Mouse (Mus musculus): ENCODE measurements at regions not wholly inside any gene's neighbourhood (a gene's known extent, or its start where the extent isn't known, plus 50 kb on each side); places are given as distances from the start of the nearest gene placed in this dataset.

- H3K36me3 ChIP-seq (replicated peaks): no peaks in the 10 kb centered on the region
- no peak for ATAC-seq (ENCODE audit: extremely low read depth, insufficient number of reproducible peaks, low FRiP score, poor library complexity, severe bottlenecking)
- no peak overlapping the region for H3K4me3 ChIP-seq (ENCODE audit: low read depth, low read length)
- H3K4me1 ChIP-seq (ENCODE audit: insufficient read depth, low read depth, low read length): no peaks in the 10 kb centered on the region
- no peak for DNase-seq (ENCODE audit: low spot score)
- TF ChIP-seq GATA1 (IDR thresholded peaks at IDR 0.05; ENCODE audit: borderline replicate concordance, low read length): no peak
- TF ChIP-seq GATA2 (IDR thresholded peaks at IDR 0.05; ENCODE audit: borderline replicate concordance, low read depth, low read length): no peak
- TF ChIP-seq CTCF (IDR thresholded peaks at IDR 0.05; ENCODE audit: low read depth, low read length): no peak
- TF ChIP-seq POLR2AphosphoS5 (IDR thresholded peaks at IDR 0.05; ENCODE audit: insufficient replicate concordance, low read depth, low read length): no peak
- no peak for TF ChIP-seq TAL1 (conservative IDR thresholded peaks at IDR 0.05; ENCODE audit: low read depth, low read length)
- H3K27me3 ChIP-seq (ENCODE audit: insufficient read depth, low read length): no peaks in the 10 kb centered on the region
- no peaks in the 10 kb centered on the region for H3K9me3 ChIP-seq (replicated peaks)
Measured at GRCm38 (mm10) chr8:7732726-7733125, 928.3 kb downstream of the Efnb2 start.

GRCm38 (mm10) chr8:7721880-7722279, 939.2 kb downstream of the Efnb2 start:
- Histone ChIP-seq H3K36me3 (replicated peaks) (no peaks in the 10 kb centered on the region), H3K27me3 (ENCODE audit: insufficient read depth, low read length) (no peaks in the 10 kb centered on the region), H3K9me3 (replicated peaks) (no peaks in the 10 kb centered on the region), H3K4me3 (ENCODE audit: low read depth, low read length) (no peak overlapping the region), H3K4me1 (ENCODE audit: insufficient read depth, low read depth, low read length) (no peaks in the 10 kb centered on the region)
- ATAC-seq (ENCODE audit: extremely low read depth, insufficient number of reproducible peaks, low FRiP score, poor library complexity, severe bottlenecking) (no peak), DNase-seq (ENCODE audit: low spot score) (no peak)
- TF ChIP-seq CTCF (IDR thresholded peaks at IDR 0.05; ENCODE audit: low read depth, low read length): no peak
- TF ChIP-seq TAL1 (conservative IDR thresholded peaks at IDR 0.05; ENCODE audit: low read depth, low read length): no peak
- TF ChIP-seq POLR2AphosphoS5 (IDR thresholded peaks at IDR 0.05; ENCODE audit: insufficient replicate concordance, low read depth, low read length): no peak
- TF ChIP-seq GATA2 (IDR thresholded peaks at IDR 0.05; ENCODE audit: borderline replicate concordance, low read depth, low read length): no peak
- no peak for TF ChIP-seq GATA1 (IDR thresholded peaks at IDR 0.05; ENCODE audit: borderline replicate concordance, low read length)

DNA sequence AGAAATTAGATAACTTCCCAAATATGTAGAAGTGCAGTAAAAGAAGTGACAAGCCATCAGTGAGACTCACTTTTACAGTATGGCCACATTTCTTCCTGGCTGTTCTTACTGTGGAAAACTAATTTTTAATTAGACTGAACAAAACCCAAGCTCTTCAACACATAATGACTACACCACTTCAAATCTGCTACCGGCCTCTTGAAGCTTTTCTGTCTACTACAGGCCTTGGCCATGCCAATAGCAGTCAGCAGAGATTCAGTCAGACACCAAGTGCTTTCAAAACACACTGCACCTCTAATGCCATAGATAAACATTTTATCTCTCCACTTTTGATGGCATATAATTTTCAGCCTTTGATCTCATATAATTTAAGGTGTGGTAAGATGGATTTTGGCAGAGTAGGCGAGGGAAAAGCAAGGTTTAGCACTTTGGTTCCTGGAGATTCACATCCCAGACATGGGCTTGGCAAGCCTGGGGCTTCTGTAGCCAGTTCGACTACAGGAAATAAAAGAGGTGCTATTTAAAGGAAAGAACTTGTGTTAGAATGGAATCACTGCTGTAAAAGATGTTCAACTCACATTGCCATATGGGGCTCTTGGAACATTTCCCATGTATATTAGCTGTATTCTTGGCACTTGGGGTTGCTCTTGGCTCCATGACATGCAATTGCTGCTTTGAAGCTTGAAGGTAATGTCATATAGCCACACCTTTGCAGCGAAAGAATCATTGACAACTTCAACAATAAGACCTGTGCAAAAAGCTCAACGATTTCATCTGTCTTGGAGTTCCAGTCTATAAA, 941.9 kb downstream of the Efnb2 start:
- Histone ChIP-seq H3K27me3 (ENCODE audit: insufficient read depth, low read length) (no peaks in the 10 kb centered on the region), H3K9me3 (replicated peaks) (no peaks in the 10 kb centered on the region), H3K36me3 (replicated peaks) (no peaks in the 10 kb centered on the region), H3K4me3 (ENCODE audit: low read depth, low read length) (no peak overlapping the region), H3K4me1 (ENCODE audit: insufficient read depth, low read depth, low read length) (no peaks in the 10 kb centered on the region)
- ATAC-seq (ENCODE audit: extremely low read depth, insufficient number of reproducible peaks, low FRiP score, poor library complexity, severe bottlenecking) (no peak), DNase-seq (ENCODE audit: low spot score) (no peak)
- TF ChIP-seq CTCF (IDR thresholded peaks at IDR 0.05; ENCODE audit: low read depth, low read length): no peak
- TF ChIP-seq GATA1 (IDR thresholded peaks at IDR 0.05; ENCODE audit: borderline replicate concordance, low read length): no peak
- no peak for TF ChIP-seq TAL1 (conservative IDR thresholded peaks at IDR 0.05; ENCODE audit: low read depth, low read length)
- TF ChIP-seq POLR2AphosphoS5 (IDR thresholded peaks at IDR 0.05; ENCODE audit: insufficient replicate concordance, low read depth, low read length): no peak
- TF ChIP-seq GATA2 (IDR thresholded peaks at IDR 0.05; ENCODE audit: borderline replicate concordance, low read depth, low read length): no peak

DNA sequence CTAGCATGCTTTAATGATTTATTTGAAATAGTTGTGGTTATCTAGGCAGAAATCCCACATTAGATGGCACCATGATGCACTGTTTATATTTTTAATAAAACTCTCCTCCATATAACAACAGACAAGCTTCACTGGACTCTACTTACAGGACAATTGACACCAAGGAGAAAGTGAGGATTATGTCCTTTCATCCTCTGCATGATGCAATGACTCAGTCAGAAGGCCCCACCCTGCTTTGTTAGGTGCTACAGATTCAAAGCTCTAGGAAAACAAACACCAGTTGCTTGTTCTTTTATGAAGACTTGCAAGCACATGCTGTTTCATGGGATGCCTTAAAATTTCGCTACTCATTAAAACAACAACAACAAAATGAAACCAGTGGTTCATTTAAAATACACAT, 950.3 kb downstream of the Efnb2 start:
- TF ChIP-seq GATA1 (IDR thresholded peaks at IDR 0.05; ENCODE audit: borderline replicate concordance, low read length) (no peak), TAL1 (conservative IDR thresholded peaks at IDR 0.05; ENCODE audit: low read depth, low read length) (no peak), GATA2 (IDR thresholded peaks at IDR 0.05; ENCODE audit: borderline replicate concordance, low read depth, low read length) (no peak), CTCF (IDR thresholded peaks at IDR 0.05; ENCODE audit: low read depth, low read length) (no peak), POLR2AphosphoS5 (IDR thresholded peaks at IDR 0.05; ENCODE audit: insufficient replicate concordance, low read depth, low read length) (no peak)
- DNase-seq (ENCODE audit: low spot score): no peak
- H3K9me3 ChIP-seq (replicated peaks): no peaks in the 10 kb centered on the region
- no peak for ATAC-seq (ENCODE audit: extremely low read depth, insufficient number of reproducible peaks, low FRiP score, poor library complexity, severe bottlenecking)
- no peak overlapping the region for H3K4me3 ChIP-seq (ENCODE audit: low read depth, low read length)
- H3K36me3 ChIP-seq (replicated peaks): no peaks in the 10 kb centered on the region
- no peaks in the 10 kb centered on the region for H3K4me1 ChIP-seq (ENCODE audit: insufficient read depth, low read depth, low read length)
- no peaks in the 10 kb centered on the region for H3K27me3 ChIP-seq (ENCODE audit: insufficient read depth, low read length)

DNA sequence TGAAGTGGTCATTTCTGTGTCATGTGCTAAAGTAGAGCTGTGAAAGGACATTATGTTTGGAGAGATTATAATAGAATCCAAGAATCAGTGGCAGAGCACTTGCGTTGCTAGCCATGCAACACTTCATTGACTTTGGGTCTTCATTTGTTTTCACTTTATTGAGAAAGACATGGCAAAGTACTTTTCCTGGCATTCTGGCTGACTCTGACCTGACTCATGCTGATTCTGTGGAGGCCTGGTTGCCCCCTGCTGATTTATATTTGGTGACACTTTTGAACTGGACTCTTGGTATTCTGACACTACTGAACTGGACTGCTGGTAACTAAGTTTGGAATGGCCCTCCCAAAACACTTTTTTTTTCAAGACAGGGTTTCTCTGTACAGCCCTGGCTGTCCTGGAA, 951.6 kb downstream of the Efnb2 start:
- Histone ChIP-seq H3K9me3 (replicated peaks) (no peaks in the 10 kb centered on the region), H3K36me3 (replicated peaks) (no peaks in the 10 kb centered on the region), H3K27me3 (ENCODE audit: insufficient read depth, low read length) (no peaks in the 10 kb centered on the region), H3K4me3 (ENCODE audit: low read depth, low read length) (no peak overlapping the region), H3K4me1 (ENCODE audit: insufficient read depth, low read depth, low read length) (no peaks in the 10 kb centered on the region)
- no peak for DNase-seq (ENCODE audit: low spot score)
- TF ChIP-seq TAL1 (conservative IDR thresholded peaks at IDR 0.05; ENCODE audit: low read depth, low read length): no peak
- TF ChIP-seq GATA2 (IDR thresholded peaks at IDR 0.05; ENCODE audit: borderline replicate concordance, low read depth, low read length): no peak
- no peak for TF ChIP-seq GATA1 (IDR thresholded peaks at IDR 0.05; ENCODE audit: borderline replicate concordance, low read length)
- no peak for TF ChIP-seq CTCF (IDR thresholded peaks at IDR 0.05; ENCODE audit: low read depth, low read length)
- no peak for TF ChIP-seq POLR2AphosphoS5 (IDR thresholded peaks at IDR 0.05; ENCODE audit: insufficient replicate concordance, low read depth, low read length)
- no peak for ATAC-seq (ENCODE audit: extremely low read depth, insufficient number of reproducible peaks, low FRiP score, poor library complexity, severe bottlenecking)

GRCm38 (mm10) chr8:7691355-7691996, 969.6 kb downstream of the Efnb2 start:
- TF ChIP-seq TAL1 (conservative IDR thresholded peaks at IDR 0.05; ENCODE audit: low read depth, low read length): no peak
- no peak for TF ChIP-seq GATA2 (IDR thresholded peaks at IDR 0.05; ENCODE audit: borderline replicate concordance, low read depth, low read length)
- TF ChIP-seq CTCF (IDR thresholded peaks at IDR 0.05; ENCODE audit: low read depth, low read length): no peak
- TF ChIP-seq POLR2AphosphoS5 (IDR thresholded peaks at IDR 0.05; ENCODE audit: insufficient replicate concordance, low read depth, low read length): no peak
- no peak for TF ChIP-seq GATA1 (IDR thresholded peaks at IDR 0.05; ENCODE audit: borderline replicate concordance, low read length)
- ATAC-seq (ENCODE audit: extremely low read depth, insufficient number of reproducible peaks, low FRiP score, poor library complexity, severe bottlenecking): no peak

More at GRCm38 (mm10) chr8:7691355-7691996, 969.6 kb downstream of the Efnb2 start:
- Histone ChIP-seq H3K4me1 (ENCODE audit: insufficient read depth, low read depth, low read length) (no peaks in the 10 kb centered on the region), H3K4me3 (ENCODE audit: low read depth, low read length) (no peak overlapping the region), H3K27me3 (ENCODE audit: insufficient read depth, low read length) (no peaks in the 10 kb centered on the region), H3K9me3 (replicated peaks) (no peaks in the 10 kb centered on the region), H3K36me3 (replicated peaks) (no peaks in the 10 kb centered on the region)
- no peak for DNase-seq (ENCODE audit: low spot score)

Data from G1E (cell line).